Mouse (Mus musculus): Measurements from ENCODE around the gene Tmem217.

GRCm38 (mm10) chr17:29500802-29501469 lies 51.2 kb downstream of the Tmem217 start:
- TF ChIP-seq CTCF (IDR thresholded peaks at IDR 0.05; ENCODE audit: control insufficient read depth, insufficient read depth, insufficient read length) (no peak), USF1 (IDR thresholded peaks at IDR 0.05; ENCODE audit: low read depth) (no peak), MYOG (IDR thresholded peaks at IDR 0.05; ENCODE audit: control insufficient read depth, extremely low read depth, insufficient read length) (no peak), FOSL1 (IDR thresholded peaks at IDR 0.05; ENCODE audit: insufficient read depth, low read length, poor library complexity, severe bottlenecking) (no peak), MAX (IDR thresholded peaks at IDR 0.05) (no peak)
